8 mouse cellular contexts compared by ENCODE assay signal in the genomic region with DNA sequence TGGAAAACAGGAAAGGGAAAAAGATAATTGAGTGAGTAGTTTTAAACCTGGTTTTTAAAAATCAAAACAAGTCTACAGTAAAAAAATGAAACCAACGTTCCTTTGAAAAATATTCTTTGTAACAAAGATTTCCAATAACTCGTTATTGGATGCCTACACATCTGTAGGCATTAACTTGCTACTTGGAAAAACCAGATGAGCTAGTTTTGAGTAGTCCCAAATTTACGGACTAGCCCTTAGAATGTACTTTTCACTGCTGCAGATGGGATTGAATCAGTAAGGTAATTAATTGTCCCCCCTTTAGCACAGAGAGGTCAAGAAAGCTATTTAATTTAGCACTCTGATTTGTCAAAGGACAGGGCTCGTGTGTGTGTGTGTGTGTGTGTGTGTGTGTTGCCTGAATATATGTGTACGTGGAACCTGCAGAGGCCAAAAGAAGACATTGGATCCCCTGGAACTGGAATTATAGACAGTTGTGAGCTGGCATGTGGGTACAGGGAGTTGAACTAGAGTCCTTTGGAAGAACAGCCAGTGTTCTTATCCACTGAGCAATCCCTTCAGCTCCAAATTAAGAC. TPM values are rescaled to one million over a fixed set of nuclear protein-coding genes. Genes with fewer than 3 reads are reported as not detected.
A peak's percentile ranks its signal among the peaks of the same experiment; 100 is the strongest.
DNase-seq lines count a peak whose midpoint lies in the region; ATAC-seq and TF ChIP-seq lines count a peak whose summit lies in the region.

No protein-coding gene starts in this region.

- no peaks in the 10 kb centered on the region for H3K27me3 ChIP-seq in kidney, embryonic 14.5 days (ENCODE audit: control insufficient read depth, insufficient read depth, low read length)
- no peaks in the 10 kb centered on the region for H3K27me3 ChIP-seq in hindbrain, embryonic 12.5 days
- H3K27me3 ChIP-seq in midbrain, embryonic 14.5 days (ENCODE audit: control insufficient read depth, insufficient read depth, low read length), result no peaks in the 10 kb centered on the region

- H3K36me3 ChIP-seq in kidney, embryonic 14.5 days (ENCODE audit: control insufficient read depth, insufficient read depth, low read length), result peaks cover 24% of the 10 kb centered on the region
- H3K36me3 ChIP-seq in hindbrain, embryonic 12.5 days, result peaks cover 26% of the 10 kb centered on the region
- H3K36me3 ChIP-seq in midbrain, embryonic 14.5 days (ENCODE audit: control insufficient read depth, insufficient read depth, low read length), result peaks cover 9% of the 10 kb centered on the region

- H3K9ac ChIP-seq in kidney, embryonic 14.5 days (ENCODE audit: low read depth, low read length), result peak overlapping the region; percentile 91
- H3K9ac ChIP-seq in hindbrain, embryonic 12.5 days, result peak overlapping the region; percentile 82
- peak overlapping the region; percentile 88 for H3K9ac ChIP-seq in midbrain, embryonic 14.5 days (replicated peaks; ENCODE audit: low read length)

- no peaks in the 10 kb centered on the region for H3K9me3 ChIP-seq in kidney, embryonic 14.5 days (ENCODE audit: control insufficient read depth, low read length)
- H3K9me3 ChIP-seq in hindbrain, embryonic 12.5 days (replicated peaks), result no peaks in the 10 kb centered on the region
- no peaks in the 10 kb centered on the region for H3K9me3 ChIP-seq in midbrain, embryonic 14.5 days (ENCODE audit: control insufficient read depth, low read length)

- no peak for ATAC-seq in kidney, embryonic 14.5 days (ENCODE audit: low FRiP score, low TSS enrichment)
- no peak for ATAC-seq in hindbrain, embryonic 12.5 days (ENCODE audit: low FRiP score)
- no peak for ATAC-seq in midbrain, embryonic 14.5 days (ENCODE audit: low FRiP score, low TSS enrichment)

- TF ChIP-seq POLR2A in bone marrow macrophage, adult 2 months (IDR thresholded peaks at IDR 0.05; ENCODE audit: borderline replicate concordance, low read depth, low read length), result no peak

- no peak for TF ChIP-seq CTCF in bone marrow macrophage, adult 2 months (IDR thresholded peaks at IDR 0.05; ENCODE audit: low read depth, low read length)

- H3K4me1 ChIP-seq in kidney, embryonic 14.5 days (ENCODE audit: control insufficient read depth, insufficient read depth, low read length), result peaks cover 12% of the 10 kb centered on the region; the same call in 1 of the 2 replicates
- H3K4me1 ChIP-seq in bone marrow macrophage, adult 2 months (ENCODE audit: control insufficient read depth, insufficient read depth, low read length), result peaks cover 7% of the 10 kb centered on the region
- H3K4me1 ChIP-seq in hindbrain, embryonic 12.5 days, result peaks cover 14% of the 10 kb centered on the region
- peaks cover 11% of the 10 kb centered on the region for H3K4me1 ChIP-seq in midbrain, embryonic 14.5 days (ENCODE audit: control insufficient read depth, insufficient read depth, low read length)

- H3K4me2 ChIP-seq in kidney, embryonic 14.5 days (replicated peaks; ENCODE audit: low read depth, low read length), result peak overlapping the region; percentile 52
- peak overlapping the region; percentile 81 for H3K4me2 ChIP-seq in hindbrain, embryonic 12.5 days (replicated peaks)
- peak overlapping the region; percentile 71 for H3K4me2 ChIP-seq in midbrain, embryonic 14.5 days (ENCODE audit: low read length)

- 2% methylated on average over 5 of the region's 5 CpGs for WGBS in kidney, embryonic 14.5 days
- 9% methylated on average over 5 of the region's 5 CpGs for WGBS in hindbrain, embryonic 12.5 days
- WGBS in midbrain, embryonic 14.5 days, result 5% methylated on average over 5 of the region's 5 CpGs

- H3K27ac ChIP-seq in kidney, embryonic 14.5 days (ENCODE audit: low read depth, low read length), result no peak overlapping the region; the same call in 1 of the 2 replicates
- no peak overlapping the region for H3K27ac ChIP-seq in bone marrow macrophage, adult 2 months (ENCODE audit: insufficient read depth, low read depth, low read length)
- peak overlapping the region; percentile 97 for H3K27ac ChIP-seq in hindbrain, embryonic 12.5 days
- H3K27ac ChIP-seq in midbrain, embryonic 14.5 days (replicated peaks; ENCODE audit: low read depth, low read length), result peak overlapping the region; percentile 99; the same call in 1 of the 2 replicates

- peak overlapping the region; percentile 77 for H3K4me3 ChIP-seq in kidney, embryonic 14.5 days (ENCODE audit: low read length)
- peak overlapping the region; percentile 81 for H3K4me3 ChIP-seq in bone marrow macrophage, adult 2 months (ENCODE audit: insufficient read depth, low read length)
- H3K4me3 ChIP-seq in hindbrain, embryonic 12.5 days, result peak overlapping the region; percentile 61
- H3K4me3 ChIP-seq in midbrain, embryonic 14.5 days (replicated peaks; ENCODE audit: low read depth, low read length), result peak overlapping the region; percentile 67

- no peak for DNase-seq in kidney, adult 8-10 months
- peak; percentile 47 for DNase-seq in midbrain, embryonic 14.5 days
- no peak for DNase-seq in right cerebral cortex, adult 2 months (ENCODE audit: low spot score in 2 of 2)
- DNase-seq in left cerebral cortex, adult 11 months (ENCODE audit: low spot score), result no peak
- DNase-seq in frontal cortex, postnatal 14 days (ENCODE audit: low spot score in 2 of 2), result no peak

RNA-seq across cellular contexts. Expression of a gene that starts 1.1 kb away (rescaled TPM):
- polyA plus RNA-seq in kidney, embryonic 14.5 days (2014; fragmentation: Nextera tagmentation; extraction: Ambion mirVana), result 98.2 and 125 TPM in 2 replicates
- 40.2 and 49.9 TPM in 2 replicates for polyA plus RNA-seq in bone marrow macrophage, adult 2 months (2012; ENCODE audit: insufficient read depth, insufficient read length, missing spikeins)
- 121 and 126 TPM in 2 replicates for polyA plus RNA-seq in hindbrain, embryonic 12.5 days (2016; fragmentation: Nextera tagmentation; extraction: Ambion mirVana)
- polyA plus RNA-seq in midbrain, embryonic 14.5 days (2014; fragmentation: Nextera tagmentation; extraction: Ambion mirVana), result 86.6 and 101 TPM in 2 replicates

RNA-seq across cellular contexts. Expression of a gene that starts 5.3 kb away (rescaled TPM):
- polyA plus RNA-seq in kidney, embryonic 14.5 days (2014; fragmentation: Nextera tagmentation; extraction: Ambion mirVana), result 13.8 and 14.4 TPM in 2 replicates
- 1.6 and 2.8 TPM in 2 replicates for polyA plus RNA-seq in bone marrow macrophage, adult 2 months (2012; ENCODE audit: insufficient read depth, insufficient read length, missing spikeins)
- 13.7 and 16.2 TPM in 2 replicates for polyA plus RNA-seq in hindbrain, embryonic 12.5 days (2016; fragmentation: Nextera tagmentation; extraction: Ambion mirVana)
- 17.5 and 21.1 TPM in 2 replicates for polyA plus RNA-seq in midbrain, embryonic 14.5 days (2014; fragmentation: Nextera tagmentation; extraction: Ambion mirVana)

RNA-seq across cellular contexts. Expression of a gene that starts 5.4 kb away (rescaled TPM):
- polyA plus RNA-seq in kidney, embryonic 14.5 days (2014; fragmentation: Nextera tagmentation; extraction: Ambion mirVana), result 0.58 and 1.9 TPM in 2 replicates
- not detected in 2 replicates for polyA plus RNA-seq in bone marrow macrophage, adult 2 months (2012; ENCODE audit: insufficient read depth, insufficient read length, missing spikeins)
- polyA plus RNA-seq in hindbrain, embryonic 12.5 days (2016; fragmentation: Nextera tagmentation; extraction: Ambion mirVana), result 0.80 and 0.82 TPM in 2 replicates
- 1.7 and 1.8 TPM in 2 replicates for polyA plus RNA-seq in midbrain, embryonic 14.5 days (2014; fragmentation: Nextera tagmentation; extraction: Ambion mirVana)

RNA-seq across cellular contexts. Expression of a gene that starts 22.9 kb away (rescaled TPM):
- polyA plus RNA-seq in kidney, embryonic 14.5 days (2014; fragmentation: Nextera tagmentation; extraction: Ambion mirVana), result 3.5 and 5.7 TPM in 2 replicates
- 3.9 and 4.6 TPM in 2 replicates for polyA plus RNA-seq in bone marrow macrophage, adult 2 months (2012; ENCODE audit: insufficient read depth, insufficient read length, missing spikeins)
- 9.8 and 10.1 TPM in 2 replicates for polyA plus RNA-seq in hindbrain, embryonic 12.5 days (2016; fragmentation: Nextera tagmentation; extraction: Ambion mirVana)
- 11.3 and 11.6 TPM in 2 replicates for polyA plus RNA-seq in midbrain, embryonic 14.5 days (2014; fragmentation: Nextera tagmentation; extraction: Ambion mirVana)

RNA-seq across cellular contexts. Expression of a gene that starts 26.1 kb away (rescaled TPM):
- polyA plus RNA-seq in kidney, embryonic 14.5 days (2014; fragmentation: Nextera tagmentation; extraction: Ambion mirVana), result 5.2 and 6.1 TPM in 2 replicates
- polyA plus RNA-seq in bone marrow macrophage, adult 2 months (2012; ENCODE audit: insufficient read depth, insufficient read length, missing spikeins), result 7.7 and 8.9 TPM in 2 replicates
- 14.0 and 14.6 TPM in 2 replicates for polyA plus RNA-seq in hindbrain, embryonic 12.5 days (2016; fragmentation: Nextera tagmentation; extraction: Ambion mirVana)
- polyA plus RNA-seq in midbrain, embryonic 14.5 days (2014; fragmentation: Nextera tagmentation; extraction: Ambion mirVana), result 10.7 and 11.7 TPM in 2 replicates

Comparison
In these comparisons a context has a peak if more than half of its experiments do, and no peak if none do; other contexts are left out.
1. H3K27ac ChIP-seq: peak in hindbrain, embryonic 12.5 days (single experiment) and midbrain, embryonic 14.5 days (single experiment); none in kidney, embryonic 14.5 days (single experiment) and bone marrow macrophage, adult 2 months (single experiment).
2. Peak in every context shown above with its lines, with median percentiles within 50 percentile points of each other: H3K4me2 ChIP-seq, H3K4me3 ChIP-seq and H3K9ac ChIP-seq.